Mouse (Mus musculus) hindbrain, postnatal 0 days (tissue): ENCODE data around the gene Cmklr1. TPM values are rescaled to one million over a fixed set of nuclear protein-coding genes. Genes with fewer than 3 reads are reported as not detected.
A peak's percentile ranks its signal among the peaks of the same experiment; 100 is the strongest.

Experiments
- ATAC-seq: fragments of 200-750 bp; cut with Nextera tagmentation; 2 replicates; pipeline ENCODE4 v1.8.0; 2017; ENCODE audit warnings: mild to moderate bottlenecking, moderate TSS enrichment, moderate library complexity
- DNase-seq: peaks from one replicate; pipeline ENCODE4 v3.0.0-alpha.2; 2015; ENCODE audit warnings: low spot score
- H3K27ac ChIP-seq: fragments of 300-500 bp; sonication (generic); 2 replicates; pipeline ENCODE4 v1.5.1; 2014; ENCODE audit warnings: mild to moderate bottlenecking
- H3K27me3 ChIP-seq: fragments of 300-500 bp; sonication (generic); 2 replicates; pipeline ENCODE4 v1.6.1; 2014; ENCODE audit warnings: low read length, mixed read lengths; ENCODE audit not compliant: insufficient read depth
- H3K36me3 ChIP-seq: fragments of 300-500 bp; sonication (generic); 2 replicates; pipeline ENCODE4 v1.6.1; 2014; ENCODE audit warnings: low read length, mixed read lengths; ENCODE audit not compliant: insufficient read depth
- H3K4me1 ChIP-seq: fragments of 300-500 bp; sonication (generic); 2 replicates; pipeline ENCODE4 v1.6.1; 2014; ENCODE audit warnings: antibody characterized with exemption, low read length, mixed read lengths; ENCODE audit not compliant: insufficient read depth
- H3K4me2 ChIP-seq: fragments of 300-500 bp; sonication (generic); 2 replicates; pipeline ENCODE4 v1.6.1; 2014; ENCODE audit warnings: low read depth, mild to moderate bottlenecking, low read length, moderate library complexity, mixed read lengths
- H3K4me3 ChIP-seq: fragments of 300-500 bp; sonication (generic); 2 replicates; pipeline ENCODE4 v1.5.1; 2014; ENCODE audit warnings: low read length
- H3K9ac ChIP-seq: fragments of 300-500 bp; sonication (generic); replicated peaks from 2 replicates; pipeline ENCODE4 v1.6.1; 2014; ENCODE audit warnings: mild to moderate bottlenecking, low read length, moderate library complexity, mixed read lengths
- H3K9me3 ChIP-seq: fragments of 300-500 bp; sonication (generic); 2 replicates; pipeline ENCODE4 v1.6.1; 2016; ENCODE audit warnings: low read length, mixed read lengths
- CTCF ChIP-seq: IDR thresholded peaks from 2 replicates; pipeline ENCODE4 v1.5.1; 2016; ENCODE audit warnings: antibody characterized with exemption, control low read depth, low read depth
- WGBS: fragments of 180-500 bp; shearing (Covaris S2); extraction: QIAGEN DNeasy Blood & Tissue Kit; methylation state at CpG from one replicate; pipeline ENCODE4 v1.1.7; 2014; 5-methylcytosine and 5-hydroxymethylcytosine counted together
- polyA plus RNA-seq: library from polyadenylated mRNA; unstranded; fragments of >200 nt; fragmentation: Nextera tagmentation; extraction: Ambion mirVana; gene quantifications from 2 replicates; pipeline ENCODE4 v1.2.1, GENCODE M21; 2015
- total RNA-seq: library from RNA; depleted of rRNA; stranded (reverse); fragments of >200 nt; gene quantifications from 2 replicates; pipeline ENCODE4 v1.2.3, GENCODE M21; 2014

Cmklr1 gene
- total and polyA plus RNA-seq, 2 experiments from 2014 or later: 0.91 to 4.8 TPM

DNA sequence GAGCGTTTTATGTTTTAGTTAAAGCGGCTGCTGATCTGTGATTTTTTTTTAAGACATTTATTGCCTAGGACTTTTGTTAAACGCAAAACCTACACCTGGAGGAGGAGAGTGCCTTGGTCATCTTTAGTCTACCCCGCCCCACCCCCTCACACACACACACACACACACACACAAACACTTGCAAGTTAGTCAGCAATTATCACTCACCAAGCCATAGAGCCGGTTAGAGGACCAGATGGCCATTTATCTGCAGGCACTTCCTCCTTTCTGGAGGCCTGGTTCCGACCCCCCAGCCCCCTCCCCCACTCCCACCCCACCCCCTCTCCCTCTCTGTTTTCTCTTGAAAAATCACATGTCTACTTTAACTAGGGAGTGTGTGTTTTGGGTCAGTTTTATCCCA lies 65.8 kb downstream of the Cmklr1 start:
- no peak overlapping the region for H3K27ac ChIP-seq
- ATAC-seq: no peak
- H3K4me1 ChIP-seq: no peaks in the 10 kb centered on the region
- WGBS: 53% methylated on average over 6 of the region's 6 CpGs
- H3K36me3 ChIP-seq: no peaks in the 10 kb centered on the region
- no peaks in the 10 kb centered on the region for H3K9me3 ChIP-seq
- H3K4me3 ChIP-seq: no peak overlapping the region
- H3K27me3 ChIP-seq: no peaks in the 10 kb centered on the region
- H3K4me2 ChIP-seq: no peak overlapping the region
- no peak for TF ChIP-seq CTCF
- no peak overlapping the region for H3K9ac ChIP-seq
- no peak for DNase-seq

DNA sequence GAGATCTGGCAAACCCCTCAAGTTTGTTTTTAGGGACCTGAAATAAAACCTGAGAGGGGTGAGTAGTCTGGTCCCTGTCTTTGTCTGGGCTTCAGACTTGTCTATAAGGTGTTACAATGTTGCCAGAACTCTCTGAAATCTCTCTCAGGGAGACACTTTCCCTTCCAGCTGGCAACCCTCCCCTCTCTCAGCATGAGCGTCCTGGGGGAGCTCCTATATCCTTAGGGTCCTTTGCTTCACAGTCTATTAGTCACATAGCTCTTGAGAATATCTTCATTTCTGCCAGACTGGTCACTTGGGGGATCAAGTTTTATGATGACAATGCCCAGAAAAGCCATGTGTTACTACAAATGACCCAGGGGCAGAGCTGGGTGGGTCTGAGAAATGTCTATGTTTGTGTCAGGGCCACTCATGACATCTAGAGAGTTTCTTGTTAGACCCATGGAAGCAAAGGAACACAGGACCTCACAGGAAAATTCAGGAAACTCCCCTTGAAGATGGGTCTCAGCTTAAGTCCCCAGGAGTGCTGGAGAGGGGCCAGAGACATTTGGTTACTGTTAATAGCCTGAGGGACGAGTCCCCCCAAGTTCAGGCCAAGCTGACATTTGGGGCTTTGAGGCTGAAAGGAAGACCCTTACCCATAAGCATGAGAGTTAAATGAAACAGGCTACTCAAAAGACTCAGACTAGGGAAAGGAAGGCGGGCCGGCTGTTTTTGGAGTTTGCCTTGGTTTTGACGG lies 66.6 kb downstream of the Cmklr1 start:
- H3K36me3 ChIP-seq: no peaks in the 10 kb centered on the region
- H3K4me3 ChIP-seq: no peak overlapping the region
- no peak for ATAC-seq
- no peak for DNase-seq
- 78% methylated on average over 5 of the region's 5 CpGs for WGBS
- no peak for TF ChIP-seq CTCF
- no peak overlapping the region for H3K27ac ChIP-seq
- H3K27me3 ChIP-seq: no peaks in the 10 kb centered on the region
- H3K4me2 ChIP-seq: no peak overlapping the region
- H3K9me3 ChIP-seq: no peaks in the 10 kb centered on the region
- no peak overlapping the region for H3K9ac ChIP-seq
- H3K4me1 ChIP-seq: no peaks in the 10 kb centered on the region

DNA sequence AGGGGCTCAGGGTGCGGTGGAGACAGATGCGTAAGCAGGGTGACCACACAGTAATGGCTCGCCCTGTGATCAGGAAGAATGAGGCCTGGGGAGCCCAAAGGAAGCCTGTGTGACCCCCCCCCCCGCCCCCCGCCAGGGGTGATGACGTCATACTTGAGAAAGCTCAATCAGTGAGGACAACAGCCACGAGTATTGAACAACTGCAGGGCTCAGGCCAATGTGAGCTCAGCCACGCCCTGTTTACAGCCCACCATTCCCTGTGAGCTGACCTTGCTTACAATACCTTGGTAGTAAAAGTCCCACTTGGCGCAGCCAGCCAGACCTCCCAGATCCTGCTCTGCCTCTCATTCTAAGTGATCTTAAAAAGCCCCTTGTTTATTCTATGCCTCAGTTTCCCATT lies 69.4 kb downstream of the Cmklr1 start:
- DNase-seq (no peak), ATAC-seq (0 out of 2 replicates have a peak, but pooled peaks have one; percentile 9)
- H3K27ac ChIP-seq: no peak overlapping the region
- no peak overlapping the region for H3K4me2 ChIP-seq
- WGBS: 70% methylated on average over 9 of the region's 9 CpGs
- no peak for TF ChIP-seq CTCF
- H3K36me3 ChIP-seq: no peaks in the 10 kb centered on the region
- no peak overlapping the region for H3K9ac ChIP-seq
- H3K27me3 ChIP-seq: no peaks in the 10 kb centered on the region
- no peaks in the 10 kb centered on the region for H3K4me1 ChIP-seq
- no peaks in the 10 kb centered on the region for H3K9me3 ChIP-seq
- no peak overlapping the region for H3K4me3 ChIP-seq

DNA sequence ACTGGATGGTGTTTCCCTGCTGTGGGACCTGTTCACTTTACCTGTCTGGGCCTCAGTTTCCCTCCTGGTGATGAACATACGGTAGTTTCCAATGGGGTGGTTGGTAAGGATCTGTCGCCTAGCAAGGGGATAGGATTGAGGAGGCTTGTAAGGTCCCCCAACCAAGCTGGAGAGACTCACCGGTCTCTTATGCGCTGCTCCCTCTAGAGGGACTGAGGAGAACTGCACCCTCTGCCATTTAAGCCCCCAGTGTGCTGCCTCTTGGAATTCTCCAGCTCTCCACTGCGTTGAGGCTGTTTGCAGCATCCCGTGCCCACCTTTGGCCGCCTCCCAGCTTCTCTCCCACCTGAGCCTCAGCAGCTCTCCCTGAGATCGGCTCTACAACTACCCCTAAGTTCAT lies 70.0 kb downstream of the Cmklr1 start:
- ATAC-seq: peak; percentile 53; the same call in 1 of the 2 replicates
- WGBS: 55% methylated on average over 8 of the region's 8 CpGs

DNA sequence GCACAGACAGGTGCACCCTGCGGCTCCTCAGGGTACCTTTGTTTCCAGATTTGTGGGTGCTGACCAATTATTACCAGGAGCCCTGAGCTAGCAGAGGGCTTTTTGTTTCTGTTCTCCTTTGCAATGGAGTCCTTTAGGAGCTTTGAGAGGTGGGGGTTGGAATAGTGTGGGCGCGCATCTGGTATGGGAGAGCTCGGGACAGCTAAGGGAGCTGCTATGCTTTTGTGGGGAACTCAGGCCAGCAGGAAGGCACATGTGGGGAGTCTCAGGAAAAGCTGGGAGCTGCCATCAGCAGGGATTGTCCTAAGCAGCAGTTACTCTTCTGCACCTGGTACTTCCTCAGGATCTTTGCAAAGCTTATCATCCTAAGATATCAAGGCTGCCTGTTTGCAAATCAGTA lies 71.1 kb downstream of the Cmklr1 start:
- Histone ChIP-seq H3K4me3 (no peak overlapping the region), H3K9ac (no peak overlapping the region), H3K27ac (no peak overlapping the region), H3K9me3 (no peaks in the 10 kb centered on the region), H3K36me3 (no peaks in the 10 kb centered on the region), H3K4me1 (no peaks in the 10 kb centered on the region), H3K27me3 (no peaks in the 10 kb centered on the region), H3K4me2 (no peak overlapping the region)
- WGBS: 74% methylated on average over 4 of the region's 4 CpGs
- ATAC-seq: no peak
- no peak for TF ChIP-seq CTCF
- DNase-seq: no peak

More for the DNA sequence above, 70.0 kb downstream of the Cmklr1 start:
- no peak overlapping the region for H3K4me3 ChIP-seq
- no peak overlapping the region for H3K27ac ChIP-seq
- no peaks in the 10 kb centered on the region for H3K27me3 ChIP-seq
- no peaks in the 10 kb centered on the region for H3K36me3 ChIP-seq
- no peaks in the 10 kb centered on the region for H3K4me1 ChIP-seq
- no peak overlapping the region for H3K4me2 ChIP-seq
- H3K9me3 ChIP-seq: no peaks in the 10 kb centered on the region
- H3K9ac ChIP-seq: no peak overlapping the region
- peak; percentile 88 for TF ChIP-seq CTCF
- peak; percentile 78 for DNase-seq

DNA sequence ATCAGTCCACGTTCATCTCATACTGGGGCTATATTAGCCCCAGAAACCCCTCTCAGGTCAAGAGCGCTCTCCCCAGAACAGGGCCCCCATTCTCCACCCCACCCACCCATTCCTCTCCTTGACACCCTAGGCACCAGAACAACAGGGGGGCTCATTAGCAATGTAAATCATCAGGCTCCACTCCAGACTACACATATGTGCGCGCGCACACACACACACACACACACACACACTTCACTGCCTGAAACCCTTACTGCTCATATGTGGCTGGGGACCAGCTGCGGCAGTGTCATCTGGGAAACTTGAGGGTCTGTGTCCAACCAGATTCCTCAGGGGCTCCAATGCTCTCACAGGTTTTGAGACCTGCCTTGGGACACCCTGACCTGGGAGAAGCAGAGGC lies 71.8 kb downstream of the Cmklr1 start:
- 61% methylated on average over 6 of the region's 6 CpGs for WGBS

DNA sequence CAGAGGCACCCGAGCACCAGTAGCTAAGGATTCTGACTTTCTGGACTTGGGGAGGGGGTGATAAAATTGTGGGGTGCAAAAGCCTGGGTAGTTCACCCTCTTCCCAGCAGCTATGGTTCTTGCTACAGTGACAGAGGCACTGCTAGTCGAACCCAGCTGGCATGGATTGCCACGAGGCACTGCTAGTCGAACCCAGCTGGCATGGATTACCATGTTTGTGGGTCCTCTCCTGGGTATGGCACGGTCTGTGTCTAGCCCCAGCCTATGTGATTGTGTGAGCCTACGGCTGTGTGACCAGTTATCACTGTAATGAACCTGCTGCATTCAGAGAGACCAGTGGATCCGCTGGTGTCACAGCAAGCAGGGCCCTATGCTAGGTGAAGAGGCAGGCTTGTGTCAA lies 72.7 kb downstream of the Cmklr1 start:
- Histone ChIP-seq H3K27me3 (no peaks in the 10 kb centered on the region), H3K9me3 (no peaks in the 10 kb centered on the region), H3K4me3 (no peak overlapping the region), H3K4me1 (no peaks in the 10 kb centered on the region), H3K4me2 (0 out of 2 replicates have a peak overlapping the region, but pooled peaks have one; percentile 23), H3K9ac (no peak overlapping the region), H3K36me3 (no peaks in the 10 kb centered on the region), H3K27ac (no peak overlapping the region)
- no peak for TF ChIP-seq CTCF
- 70% methylated on average over 7 of the region's 7 CpGs for WGBS
- DNase-seq (peak; percentile 54), ATAC-seq (no peak)

More for the DNA sequence above, 71.8 kb downstream of the Cmklr1 start:
- Histone ChIP-seq H3K27me3 (no peaks in the 10 kb centered on the region), H3K9ac (no peak overlapping the region), H3K4me2 (no peak overlapping the region), H3K36me3 (no peaks in the 10 kb centered on the region), H3K4me3 (no peak overlapping the region), H3K4me1 (no peaks in the 10 kb centered on the region), H3K9me3 (no peaks in the 10 kb centered on the region), H3K27ac (no peak overlapping the region)
- ATAC-seq (no peak), DNase-seq (no peak)
- TF ChIP-seq CTCF: no peak
